Mouse (Mus musculus): ENCODE measurements at regions not wholly inside any gene's neighbourhood (a gene's known extent, or its start where the extent isn't known, plus 50 kb on each side); places are given as distances from the start of the nearest gene placed in this dataset.

GRCm38 (mm10) chr16:42396596-42396995 lies 56.1 kb upstream of the Gap43 start:
- Histone ChIP-seq H3K27me3 (ENCODE audit: control insufficient read depth, insufficient read depth, low read length) (no peaks in the 10 kb centered on the region), H3K36me3 (ENCODE audit: control insufficient read depth, insufficient read depth, low read length) (no peaks in the 10 kb centered on the region), H3K27ac (replicated peaks; ENCODE audit: low read depth, low read length) (no peak overlapping the region), H3K9ac (ENCODE audit: low read depth, low read length, severe bottlenecking) (no peak overlapping the region), H3K4me1 (ENCODE audit: control insufficient read depth, insufficient read depth, low read length) (no peaks in the 10 kb centered on the region), H3K4me3 (replicated peaks; ENCODE audit: low read length) (no peak overlapping the region), H3K4me2 (replicated peaks; ENCODE audit: low read depth, low read length, severe bottlenecking) (no peak overlapping the region), H3K9me3 (ENCODE audit: control insufficient read depth, low read length) (no peaks in the 10 kb centered on the region)
- WGBS: 83% methylated on average over 1 of the region's 1 CpGs
- DNase-seq (ENCODE audit: low spot score): no peak
- TF ChIP-seq POLR2A (IDR thresholded peaks at IDR 0.05; ENCODE audit: borderline replicate concordance, extremely low read depth, insufficient read depth, insufficient read length): no peak
- ATAC-seq (ENCODE audit: low FRiP score, low read depth): no peak
